In the genomic region with DNA sequence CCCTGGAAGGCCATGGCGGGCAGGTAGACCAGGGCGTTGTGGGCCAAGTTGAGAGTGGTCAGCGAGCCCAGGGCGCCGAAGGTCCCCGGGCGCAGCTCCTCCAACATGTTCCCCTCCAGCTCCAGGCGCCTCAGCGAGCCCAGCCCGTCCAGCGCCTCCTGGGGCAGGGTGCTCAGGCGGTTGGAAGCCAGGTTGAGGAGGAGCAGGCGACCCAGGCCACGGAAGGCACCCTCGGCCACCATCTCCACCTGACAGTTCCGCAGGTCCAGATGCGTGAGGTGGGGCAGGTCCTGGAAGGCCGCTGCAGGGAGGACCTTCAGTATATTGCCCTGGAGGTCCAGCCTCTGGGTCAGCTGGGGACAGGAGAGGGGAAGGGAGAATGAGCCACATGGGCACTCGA, we compare ENCODE assay signal across 8 mouse cellular contexts. TPM values are rescaled to one million over a fixed set of nuclear protein-coding genes. Genes with fewer than 3 reads are reported as not detected.
DNase-seq lines count a peak whose midpoint lies in the region; ATAC-seq and TF ChIP-seq lines count a peak whose summit lies in the region.

No protein-coding gene starts in this region.

- no peaks in the 10 kb centered on the region for H3K36me3 ChIP-seq in C2C12 (ENCODE audit: control insufficient read depth, insufficient read depth)
- H3K36me3 ChIP-seq in heart, embryonic 15.5 days = no peaks in the 10 kb centered on the region
- H3K36me3 ChIP-seq in liver, embryonic 14.5 days (replicated peaks; ENCODE audit: control insufficient read depth, insufficient read depth, low read depth) = no peaks in the 10 kb centered on the region

- H3K4me3 ChIP-seq in gastrocnemius, adult 2 months = peak overlapping the region; percentile 87
- H3K4me3 ChIP-seq in C2C12 (ENCODE audit: insufficient read depth, poor library complexity, severe bottlenecking) = no peak overlapping the region
- peak overlapping the region; percentile 65 for H3K4me3 ChIP-seq in heart, embryonic 15.5 days
- peak overlapping the region in 1 of 2 experiments; percentile 49; a peak in 2 of 4 replicates for H3K4me3 ChIP-seq in liver, embryonic 14.5 days (ENCODE audit: insufficient read depth in 1 of 2, low read depth in 2 of 2, low read length in 2 of 2)

- TF ChIP-seq CTCF in gastrocnemius, adult 2 months (IDR thresholded peaks at IDR 0.05) = no peak
- no peak for TF ChIP-seq CTCF in C2C12 (IDR thresholded peaks at IDR 0.05; ENCODE audit: control insufficient read depth, insufficient read depth, insufficient read length)
- TF ChIP-seq CTCF in liver, embryonic 14.5 days (IDR thresholded peaks at IDR 0.05; ENCODE audit: low read depth) = no peak

- no peak for DNase-seq in gastrocnemius, adult 2 months
- DNase-seq in gastrocnemius, postnatal 25 days = no peak
- DNase-seq in liver, embryonic 14.5 days (ENCODE audit: low read depth in 3 of 3, low spot score in 3 of 3) = no peak
- no peak for DNase-seq in urinary bladder, postnatal 14 days (ENCODE audit: low spot score)
- DNase-seq in spleen, postnatal 10 days (ENCODE audit: low spot score in 2 of 2) = no peak
- DNase-seq in cerebellum, adult 9-10 months = no peak

- intact Hi-C loops in gastrocnemius, adult 2 months (cut with DNase I) = no loop called here

- TF ChIP-seq EP300 in liver, embryonic 14.5 days (IDR thresholded peaks at IDR 0.05; ENCODE audit: low read depth) = no peak

- H3K79me2 ChIP-seq in C2C12 (ENCODE audit: control insufficient read depth, insufficient read depth) = no peaks in the 10 kb centered on the region

- H3K4me2 ChIP-seq in heart, embryonic 15.5 days = peak overlapping the region; percentile 99
- H3K4me2 ChIP-seq in liver, embryonic 14.5 days (ENCODE audit: low read depth) = peak overlapping the region; percentile 64

- peak overlapping the region; percentile 82 for H3K27ac ChIP-seq in gastrocnemius, adult 2 months
- H3K27ac ChIP-seq in heart, embryonic 15.5 days = no peak overlapping the region
- no peak overlapping the region for H3K27ac ChIP-seq in liver, embryonic 14.5 days

- H3K9ac ChIP-seq in heart, embryonic 15.5 days = peak overlapping the region; percentile 67
- H3K9ac ChIP-seq in liver, embryonic 14.5 days (replicated peaks) = no peak overlapping the region

- peaks cover 9% of the 10 kb centered on the region for H3K27me3 ChIP-seq in C2C12 (ENCODE audit: control insufficient read depth, insufficient read depth, insufficient read length)
- peaks cover 56% of the 10 kb centered on the region for H3K27me3 ChIP-seq in heart, embryonic 15.5 days
- peaks cover 45% of the 10 kb centered on the region for H3K27me3 ChIP-seq in liver, embryonic 14.5 days (ENCODE audit: control insufficient read depth, insufficient read depth, low read length)

- H3K4me1 ChIP-seq in heart, embryonic 15.5 days (replicated peaks) = peaks cover 18% of the 10 kb centered on the region
- H3K4me1 ChIP-seq in liver, embryonic 14.5 days (replicated peaks; ENCODE audit: control insufficient read depth in 2 of 2, insufficient read depth in 2 of 2, low read length in 1 of 2) = no peaks in the 10 kb centered on the region

- peak overlapping the region; percentile 58 for H3ac ChIP-seq in C2C12 (ENCODE audit: control insufficient read depth, insufficient read length, low read depth)

- WGBS in heart, embryonic 15.5 days = 27% methylated on average over 19 of the region's 19 CpGs
- 39% methylated on average over 19 of the region's 19 CpGs for WGBS in liver, embryonic 14.5 days (ENCODE audit: insufficient replicate concordance)

- ATAC-seq in heart, embryonic 15.5 days (replicated peaks; ENCODE audit: insufficient number of reproducible peaks, insufficient read depth, low FRiP score, low read depth) = no peak
- no peak for ATAC-seq in liver, embryonic 14.5 days (ENCODE audit: insufficient read depth)

- H3K79me3 ChIP-seq in C2C12 (ENCODE audit: low read depth) = no peaks in the 10 kb centered on the region

- no peaks in the 10 kb centered on the region for H3K9me3 ChIP-seq in heart, embryonic 15.5 days (replicated peaks)
- no peaks in the 10 kb centered on the region for H3K9me3 ChIP-seq in liver, embryonic 14.5 days (ENCODE audit: control insufficient read depth, low read length)

TF ChIP-seq in C2C12, 6 proteins besides CTCF, POLR2A, EP300 and RAD21:
- no peak for TF ChIP-seq MYOG (IDR thresholded peaks at IDR 0.05; ENCODE audit: control insufficient read depth, extremely low read depth, insufficient read length)

RNA-seq across cellular contexts. Expression of gene Chadl, which starts 2.2 kb away (rescaled TPM):
- 1 to 10 TPM; 1.3 to 1.4 TPM for total RNA-seq in gastrocnemius, adult 2 months (2021)
- total RNA-seq in gastrocnemius, postnatal 25 days (2021) = 1 to 10 TPM in 1 of 2 experiments, under 1 TPM in 1; 0.70 to 1.2 TPM
- 1.5 TPM for polyA plus RNA-seq in C2C12 (2012; fragmentation: generic; extraction: Trizol)
- 1.4 and 2.3 TPM in 2 replicates for polyA plus RNA-seq in heart, embryonic 15.5 days (2015; fragmentation: Nextera tagmentation; extraction: Ambion mirVana)
- 0.20 and 0.28 TPM in 2 replicates for polyA plus RNA-seq in liver, embryonic 14.5 days (2012; rRNA removed)
- 0.25 and 0.33 TPM in 2 replicates for polyA plus RNA-seq in liver, embryonic 14.5 days (2014; fragmentation: Nextera tagmentation; extraction: Ambion mirVana)

RNA-seq across cellular contexts. Expression of gene L3mbtl2, which starts 31.2 kb away (rescaled TPM):
- 1 to 10 TPM; 7.3 to 9.0 TPM for total RNA-seq in gastrocnemius, adult 2 months (2021)
- 1 to 10 TPM; 5.7 to 7.0 TPM for total RNA-seq in gastrocnemius, postnatal 25 days (2021)
- polyA plus RNA-seq in C2C12 (2012; fragmentation: generic; extraction: Trizol) = 34.8 TPM
- polyA plus RNA-seq in heart, embryonic 15.5 days (2015; fragmentation: Nextera tagmentation; extraction: Ambion mirVana) = 12.9 and 17.2 TPM in 2 replicates
- 8.9 and 10.7 TPM in 2 replicates for polyA plus RNA-seq in liver, embryonic 14.5 days (2012; rRNA removed)
- polyA plus RNA-seq in liver, embryonic 14.5 days (2014; fragmentation: Nextera tagmentation; extraction: Ambion mirVana) = 10.4 and 12.0 TPM in 2 replicates

RNA-seq across cellular contexts. Expression of gene Zc3h7b, which starts 50.0 kb away (rescaled TPM):
- total RNA-seq in gastrocnemius, adult 2 months (2021) = 10 to 100 TPM; 30.2 to 34.3 TPM
- 10 to 100 TPM; 29.1 to 29.5 TPM for total RNA-seq in gastrocnemius, postnatal 25 days (2021)
- polyA plus RNA-seq in C2C12 (2012; fragmentation: generic; extraction: Trizol) = 46.9 TPM
- 18.2 and 22.8 TPM in 2 replicates for polyA plus RNA-seq in heart, embryonic 15.5 days (2015; fragmentation: Nextera tagmentation; extraction: Ambion mirVana)
- 5.2 and 5.7 TPM in 2 replicates for polyA plus RNA-seq in liver, embryonic 14.5 days (2012; rRNA removed)
- polyA plus RNA-seq in liver, embryonic 14.5 days (2014; fragmentation: Nextera tagmentation; extraction: Ambion mirVana) = 4.0 and 5.3 TPM in 2 replicates

RNA-seq across cellular contexts. Expression of gene Rangap1, which starts 50.4 kb away (rescaled TPM):
- 10 to 100 TPM; 23.7 to 24.1 TPM for total RNA-seq in gastrocnemius, adult 2 months (2021)
- total RNA-seq in gastrocnemius, postnatal 25 days (2021) = 10 to 100 TPM; 18.7 to 23.1 TPM
- polyA plus RNA-seq in C2C12 (2012; fragmentation: generic; extraction: Trizol) = 233 TPM
- polyA plus RNA-seq in heart, embryonic 15.5 days (2015; fragmentation: Nextera tagmentation; extraction: Ambion mirVana) = 66.4 and 81.4 TPM in 2 replicates
- 41.5 and 50.6 TPM in 2 replicates for polyA plus RNA-seq in liver, embryonic 14.5 days (2012; rRNA removed)
- polyA plus RNA-seq in liver, embryonic 14.5 days (2014; fragmentation: Nextera tagmentation; extraction: Ambion mirVana) = 57.1 and 61.0 TPM in 2 replicates
